Mouse (Mus musculus) erythroblast, embryonic 14.5 days (primary cell): ENCODE data around the gene Dirc2.

Experiments
- GATA1 ChIP-seq: IDR thresholded peaks from 2 replicates; pipeline ENCODE4 v1.6.1; 2012; ENCODE audit warnings: low read length, inconsistent platforms, mixed read lengths
- TAL1 ChIP-seq: IDR thresholded peaks from 3 replicates; pipeline ENCODE4 v1.6.1; 2012; ENCODE audit warnings: low read length, inconsistent platforms, mixed read lengths

GRCm38 (mm10) chr16:35769878-35770657 is 912 bp upstream of the Dirc2 start, which contains the start of gene Hspbap1:
- TF ChIP-seq GATA1 (no peak), TAL1 (no peak)
